Mouse (Mus musculus): ENCODE results near the gene Kcna2.

DNA sequence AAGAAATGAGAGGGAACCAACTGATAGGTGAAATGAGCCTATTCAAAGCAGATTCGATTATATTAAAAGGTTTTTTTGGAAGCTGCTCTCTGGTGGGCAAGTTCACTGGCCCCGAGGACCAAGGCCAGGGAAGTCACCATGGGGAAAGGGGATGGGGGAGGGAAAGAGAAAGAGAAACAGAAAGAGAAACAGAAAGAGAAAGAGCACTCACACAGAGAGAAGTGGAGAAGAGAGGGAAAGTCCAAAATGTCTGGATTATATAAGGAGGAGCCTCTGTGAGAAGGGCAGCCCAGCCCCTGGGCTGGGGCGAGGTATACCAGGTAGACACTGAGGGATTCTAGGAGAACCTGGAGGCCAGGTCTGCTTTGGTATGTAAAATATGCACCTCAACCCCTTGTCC is 33.5 kb downstream of the Kcna2 start:
- no peak for TF ChIP-seq CTCF (IDR thresholded peaks at IDR 0.05; ENCODE audit: low read depth, low read length)
- no peak for TF ChIP-seq POLR2A (IDR thresholded peaks at IDR 0.05; ENCODE audit: extremely low read depth, insufficient read depth, low read length)

Data from liver, adult 2 months (tissue).